Mouse (Mus musculus) forebrain, embryonic 11.5 days (tissue): ENCODE results near the gene Ttc9c. TPM values are rescaled to one million over a fixed set of nuclear protein-coding genes. Genes with fewer than 3 reads are reported as not detected.

ENCODE experiments used
- polyA plus RNA-seq: library from polyadenylated mRNA; unstranded; fragments of >200 nt; fragmentation: Nextera tagmentation; extraction: Ambion mirVana; gene quantifications from 2 replicates; pipeline ENCODE4 v1.2.1, GENCODE M21; 2014

Gene Ttc9c
- polyA plus RNA-seq, 1 experiment from 2014 or later = 80.8 TPM

Other genes starting within 250 kb of the Ttc9c start
- gene Slc22a8, start 228.1 kb downstream of the Ttc9c start, polyA plus RNA-seq = 0.16 and 0.41 TPM in 2 replicates
- 0.13 and 0.36 TPM in 2 replicates for gene Slc22a6, start 201.3 kb downstream of the Ttc9c start, polyA plus RNA-seq
- gene Chrm1, start 155.5 kb downstream of the Ttc9c start, polyA plus RNA-seq = 0.13 TPM in 1 of 2 replicates, not detected in the other
- gene Slc3a2, start 96.0 kb downstream of the Ttc9c start, polyA plus RNA-seq = 132 and 143 TPM in 2 replicates
- 79.5 and 89.2 TPM in 2 replicates for gene Wdr74, start 83.5 kb downstream of the Ttc9c start, polyA plus RNA-seq
- gene 1700092M07Rik, start 78.6 kb downstream of the Ttc9c start, polyA plus RNA-seq = 2.3 and 3.1 TPM in 2 replicates
- 88.4 and 93.8 TPM in 2 replicates for gene Stx5a, start 77.9 kb downstream of the Ttc9c start, polyA plus RNA-seq
- gene Nxf1, start 62.3 kb downstream of the Ttc9c start, polyA plus RNA-seq = 238 and 247 TPM in 2 replicates
- 181 and 182 TPM in 2 replicates for gene Tmem223, start 48.3 kb downstream of the Ttc9c start, polyA plus RNA-seq
- gene Tmem179b, start 44.9 kb downstream of the Ttc9c start, polyA plus RNA-seq = 38.9 and 49.8 TPM in 2 replicates
- 30.9 and 36.7 TPM in 2 replicates for gene Taf6l, start 32.9 kb downstream of the Ttc9c start, polyA plus RNA-seq
- 151 and 156 TPM in 2 replicates for gene Polr2g, start 20.8 kb downstream of the Ttc9c start, polyA plus RNA-seq
- gene Zbtb3, start 16.8 kb downstream of the Ttc9c start, polyA plus RNA-seq = 5.4 and 5.9 TPM in 2 replicates
- gene Hnrnpul2, start 677 bp upstream of the Ttc9c start, polyA plus RNA-seq = 6.7 and 7.8 TPM in 2 replicates
- gene AC129217.1, start 10.4 kb upstream of the Ttc9c start, polyA plus RNA-seq = not detected in 2 replicates
- gene Bscl2, start 18.1 kb upstream of the Ttc9c start, polyA plus RNA-seq = 55.0 and 56.3 TPM in 2 replicates
- 83.4 and 92.6 TPM in 2 replicates for gene Gng3, start 19.9 kb upstream of the Ttc9c start, polyA plus RNA-seq
- gene Lrrn4cl, start 31.4 kb upstream of the Ttc9c start, polyA plus RNA-seq = 0.13 and 0.35 TPM in 2 replicates
- gene Ubxn1, start 52.2 kb upstream of the Ttc9c start, polyA plus RNA-seq = 178 and 181 TPM in 2 replicates
- gene Uqcc3, start 61.6 kb upstream of the Ttc9c start, polyA plus RNA-seq = 50.1 and 52.9 TPM in 2 replicates
- gene Lbhd1, start 64.4 kb upstream of the Ttc9c start, polyA plus RNA-seq = 110 and 112 TPM in 2 replicates
- not detected in 2 replicates for gene Gm49403, start 64.6 kb upstream of the Ttc9c start, polyA plus RNA-seq
- 124 and 131 TPM in 2 replicates for gene 1810009A15Rik, start 69.5 kb upstream of the Ttc9c start, polyA plus RNA-seq
- gene Gm49416, start 69.6 kb upstream of the Ttc9c start, polyA plus RNA-seq = not detected in 2 replicates
- 47.7 and 50.9 TPM in 2 replicates for gene Ints5, start 73.7 kb upstream of the Ttc9c start, polyA plus RNA-seq
- gene Ganab, start 78.7 kb upstream of the Ttc9c start, polyA plus RNA-seq = 119 and 120 TPM in 2 replicates
- gene B3gat3, start 101.0 kb upstream of the Ttc9c start, polyA plus RNA-seq = 55.0 and 57.2 TPM in 2 replicates
- 1.7 and 1.8 TPM in 2 replicates for gene Rom1, start 110.0 kb upstream of the Ttc9c start, polyA plus RNA-seq
- 11.2 and 12.2 TPM in 2 replicates for gene Eml3, start 110.2 kb upstream of the Ttc9c start, polyA plus RNA-seq
- 62.6 and 63.2 TPM in 2 replicates for gene Mta2, start 122.5 kb upstream of the Ttc9c start, polyA plus RNA-seq
- gene Tut1, start 134.5 kb upstream of the Ttc9c start, polyA plus RNA-seq = 34.4 and 35.5 TPM in 2 replicates
- 467 and 472 TPM in 2 replicates for gene Eef1g, start 147.7 kb upstream of the Ttc9c start, polyA plus RNA-seq
- gene Ahnak, start 170.0 kb upstream of the Ttc9c start, polyA plus RNA-seq = 7.1 and 7.3 TPM in 2 replicates